ENCODE assay signal across 8 mouse cellular contexts in the genomic region with DNA sequence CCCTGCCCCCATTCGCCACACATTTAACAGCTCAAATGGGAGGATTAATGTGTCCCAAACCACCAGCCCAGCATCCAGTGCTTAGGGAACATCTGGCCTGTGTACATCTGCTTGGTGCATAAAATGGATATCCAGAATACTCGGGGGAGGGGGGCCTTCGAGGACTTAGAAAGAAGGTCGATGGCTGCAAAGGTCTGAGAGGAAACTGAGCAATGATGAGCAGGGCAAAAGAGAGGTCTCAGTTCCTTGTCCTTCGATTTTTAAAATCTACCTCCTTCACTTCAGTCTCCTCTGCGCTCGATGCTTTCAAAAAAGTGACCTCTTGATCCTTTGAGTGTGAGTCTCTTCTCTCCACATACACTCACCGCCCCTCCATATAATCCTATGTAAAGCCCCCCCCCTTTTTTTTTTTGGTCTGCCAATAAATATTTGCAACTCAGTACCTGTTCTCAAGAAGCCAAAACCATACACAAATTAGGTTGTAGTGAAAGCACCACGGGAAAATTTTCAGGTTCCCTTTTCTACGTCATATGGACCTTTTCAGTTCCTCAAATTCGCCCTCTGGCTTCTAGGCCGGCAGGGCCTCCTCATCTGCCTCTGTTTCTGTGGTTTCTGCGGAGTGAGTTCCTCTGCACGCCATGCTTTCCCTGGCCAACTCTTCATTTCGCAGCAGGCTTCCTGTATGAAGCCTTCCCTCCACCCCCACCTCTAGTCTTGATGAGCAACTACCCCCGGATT. TPM values are rescaled to one million over a fixed set of nuclear protein-coding genes. Genes with fewer than 3 reads are reported as not detected.
DNase-seq lines count a peak whose midpoint lies in the region; ATAC-seq and TF ChIP-seq lines count a peak whose summit lies in the region.
"Had no signal": no experiment of that assay in that cellular context is flagged by ENCODE, and none has a peak within 500 bp of the region (broad histone marks: within the 10 kb centered on the region; RNA-seq: fewer than 3 reads in every experiment).

No protein-coding gene starts in this region.

- H3K27me3 ChIP-seq in liver, embryonic 13.5 days = 0 out of 2 replicates have a peak, but pooled peaks cover 3% of the 10 kb centered on the region
- H3K27me3 ChIP-seq in neural tube, embryonic 13.5 days = no peaks in the 10 kb centered on the region

- TF ChIP-seq CTCF in left cerebral cortex, adult 2 months (IDR thresholded peaks at IDR 0.05) = no peak
- no peak for TF ChIP-seq CTCF in bone marrow macrophage, adult 2 months (IDR thresholded peaks at IDR 0.05; ENCODE audit: low read depth, low read length)

- WGBS in liver, embryonic 13.5 days (ENCODE audit: insufficient replicate concordance) = 17% methylated on average over 16 of the region's 16 CpGs
- 24% methylated on average over 16 of the region's 16 CpGs for WGBS in neural tube, embryonic 13.5 days

- H3K27ac ChIP-seq in left cerebral cortex, adult 2 months = peak overlapping the region; percentile 86
- H3K27ac ChIP-seq in bone marrow macrophage, adult 2 months (ENCODE audit: insufficient read depth, low read depth, low read length) = peak overlapping the region; percentile 100
- H3K27ac ChIP-seq in liver, embryonic 13.5 days = peak overlapping the region; percentile 87
- H3K27ac ChIP-seq in neural tube, embryonic 13.5 days (replicated peaks) = peak overlapping the region; percentile 91

- peaks cover 36% of the 10 kb centered on the region for H3K4me1 ChIP-seq in bone marrow macrophage, adult 2 months (ENCODE audit: control insufficient read depth, insufficient read depth, low read length)
- peaks cover 42% of the 10 kb centered on the region for H3K4me1 ChIP-seq in liver, embryonic 13.5 days (replicated peaks)
- peaks cover 27% of the 10 kb centered on the region for H3K4me1 ChIP-seq in neural tube, embryonic 13.5 days (replicated peaks)

- 0 out of 2 replicates have a peak, but pooled peaks have one; percentile 4 for TF ChIP-seq POLR2A in bone marrow macrophage, adult 2 months (IDR thresholded peaks at IDR 0.05; ENCODE audit: borderline replicate concordance, low read depth, low read length)

- no peak for DNase-seq in left cerebral cortex, adult 2 months (ENCODE audit: extremely low spot score in 1 of 2, low spot score in 2 of 2)
- no peak for DNase-seq in left cerebral cortex, adult 8-10 months (ENCODE audit: low spot score in 2 of 2)
- DNase-seq in liver, embryonic 13.5 days = no peak

- intact Hi-C loops in left cerebral cortex, adult 2 months (cut with DNase I) = no loop called here

- peaks cover 12% of the 10 kb centered on the region for H3K36me3 ChIP-seq in liver, embryonic 13.5 days
- peaks cover 14% of the 10 kb centered on the region for H3K36me3 ChIP-seq in neural tube, embryonic 13.5 days

- peak; percentile 76 for ATAC-seq in granulocyte monocyte progenitor cell, adult 5-6 weeks (replicated peaks; ENCODE audit: poor library complexity, severe bottlenecking)
- no peak; the same call in 1 of the 2 replicates for ATAC-seq in liver, embryonic 13.5 days (ENCODE audit: low read depth)
- ATAC-seq in neural tube, embryonic 13.5 days (ENCODE audit: low read depth) = no peak
- ATAC-seq in erythroid progenitor cell, adult 5-6 weeks (replicated peaks; ENCODE audit: low FRiP score, poor library complexity, severe bottlenecking) = no peak

- peak overlapping the region; percentile 78 for H3K9ac ChIP-seq in liver, embryonic 13.5 days
- H3K9ac ChIP-seq in neural tube, embryonic 13.5 days = peak overlapping the region; percentile 85

- H3K9me3 ChIP-seq in liver, embryonic 13.5 days (replicated peaks) = no peaks in the 10 kb centered on the region
- no peaks in the 10 kb centered on the region for H3K9me3 ChIP-seq in neural tube, embryonic 13.5 days

- peak overlapping the region; percentile 79 for H3K4me3 ChIP-seq in left cerebral cortex, adult 2 months
- peak overlapping the region; percentile 69 for H3K4me3 ChIP-seq in bone marrow macrophage, adult 2 months (ENCODE audit: insufficient read depth, low read length)
- peak overlapping the region; percentile 81 for H3K4me3 ChIP-seq in liver, embryonic 13.5 days (replicated peaks)
- peak overlapping the region; percentile 76 for H3K4me3 ChIP-seq in neural tube, embryonic 13.5 days

- H3K4me2 ChIP-seq in liver, embryonic 13.5 days = peak overlapping the region; percentile 85
- H3K4me2 ChIP-seq in neural tube, embryonic 13.5 days = peak overlapping the region; percentile 82

RNA-seq across cellular contexts. Expression of gene Cnpy3, which starts 0.8 kb away (rescaled TPM):
- total RNA-seq in left cerebral cortex, adult 2 months (2021) = 10 to 100 TPM; 65.1 to 68.1 TPM
- total RNA-seq in left cerebral cortex, adult 8-10 months (2022) = 10 to 100 TPM; 66.8 to 75.9 (median 71.0) TPM
- polyA plus RNA-seq in bone marrow macrophage, adult 2 months (2012; ENCODE audit: insufficient read depth, insufficient read length, missing spikeins) = 134 and 146 TPM in 2 replicates
- 68.6 and 80.8 TPM in 2 replicates for total RNA-seq in granulocyte monocyte progenitor cell, adult 5-6 weeks (2014; fragmentation: Nextera tagmentation)
- 100 and 121 TPM in 2 replicates for total RNA-seq in granulocyte monocyte progenitor cell, adult 5-6 weeks (2017)
- polyA plus RNA-seq in liver, embryonic 13.5 days (2015; fragmentation: Nextera tagmentation; extraction: Ambion mirVana) = 30.2 and 30.9 TPM in 2 replicates
- polyA plus RNA-seq in neural tube, embryonic 13.5 days (2015; fragmentation: Nextera tagmentation; extraction: Ambion mirVana) = 60.9 and 63.4 TPM in 2 replicates
- total RNA-seq in erythroid progenitor cell, adult 5-6 weeks (2015; ENCODE audit: low replicate concordance) = 3.4 and 3.6 TPM in 2 replicates
- 7.2 and 7.7 TPM in 2 replicates for total RNA-seq in erythroid progenitor cell, adult 5-6 weeks (2017; ENCODE audit: low replicate concordance)

RNA-seq across cellular contexts. Expression of gene Ptcra, which starts 12.3 kb away (rescaled TPM):
- under 1 TPM in 1 of 2 experiments, not detected in 1; 0.28 TPM for total RNA-seq in left cerebral cortex, adult 2 months (2021)
- total RNA-seq in left cerebral cortex, adult 8-10 months (2022) = under 1 TPM in 2 of 4 experiments, not detected in 2; 0.28 to 0.46 TPM
- polyA plus RNA-seq in bone marrow macrophage, adult 2 months (2012; ENCODE audit: insufficient read depth, insufficient read length, missing spikeins) = not detected in 2 replicates
- 1.3 TPM in 1 of 2 replicates, not detected in the other for total RNA-seq in granulocyte monocyte progenitor cell, adult 5-6 weeks (2014; fragmentation: Nextera tagmentation)
- not detected in 2 replicates for total RNA-seq in granulocyte monocyte progenitor cell, adult 5-6 weeks (2017)
- polyA plus RNA-seq in liver, embryonic 13.5 days (2015; fragmentation: Nextera tagmentation; extraction: Ambion mirVana) = 0.30 and 0.32 TPM in 2 replicates
- 0.39 TPM in 1 of 2 replicates, not detected in the other for polyA plus RNA-seq in neural tube, embryonic 13.5 days (2015; fragmentation: Nextera tagmentation; extraction: Ambion mirVana)
- total RNA-seq in erythroid progenitor cell, adult 5-6 weeks (2015; ENCODE audit: low replicate concordance) = not detected in 2 replicates
- not detected in 2 replicates for total RNA-seq in erythroid progenitor cell, adult 5-6 weeks (2017; ENCODE audit: low replicate concordance)
- total RNA-seq: heart, adult 18-20 months had no signal

RNA-seq across cellular contexts. Expression of gene 2310039H08Rik, which starts 21.2 kb away (rescaled TPM):
- total RNA-seq in left cerebral cortex, adult 2 months (2021) = 1 to 10 TPM; 6.3 to 6.5 TPM
- total RNA-seq in left cerebral cortex, adult 8-10 months (2022) = 1 to 10 TPM; 6.4 to 6.9 (median 6.7) TPM
- 6.1 and 7.2 TPM in 2 replicates for polyA plus RNA-seq in bone marrow macrophage, adult 2 months (2012; ENCODE audit: insufficient read depth, insufficient read length, missing spikeins)
- total RNA-seq in granulocyte monocyte progenitor cell, adult 5-6 weeks (2014; fragmentation: Nextera tagmentation) = 18.0 and 37.9 TPM in 2 replicates
- total RNA-seq in granulocyte monocyte progenitor cell, adult 5-6 weeks (2017) = 21.5 and 26.9 TPM in 2 replicates
- polyA plus RNA-seq in liver, embryonic 13.5 days (2015; fragmentation: Nextera tagmentation; extraction: Ambion mirVana) = 44.5 and 51.4 TPM in 2 replicates
- 47.3 and 56.2 TPM in 2 replicates for polyA plus RNA-seq in neural tube, embryonic 13.5 days (2015; fragmentation: Nextera tagmentation; extraction: Ambion mirVana)
- 7.2 and 15.1 TPM in 2 replicates for total RNA-seq in erythroid progenitor cell, adult 5-6 weeks (2015; ENCODE audit: low replicate concordance)
- total RNA-seq in erythroid progenitor cell, adult 5-6 weeks (2017; ENCODE audit: low replicate concordance) = 1.8 and 4.2 TPM in 2 replicates

RNA-seq across cellular contexts. Expression of gene Gnmt, which starts 22.3 kb away (rescaled TPM):
- 1 to 10 TPM in 1 of 2 experiments, under 1 TPM in 1; 0.70 to 2.1 TPM for total RNA-seq in left cerebral cortex, adult 2 months (2021)
- total RNA-seq in left cerebral cortex, adult 8-10 months (2022) = under 1 TPM in 3 of 4 experiments, not detected in 1; 0.43 to 0.74 (median 0.63) TPM
- 1.2 TPM in 1 of 2 replicates, not detected in the other for polyA plus RNA-seq in bone marrow macrophage, adult 2 months (2012; ENCODE audit: insufficient read depth, insufficient read length, missing spikeins)
- 1.1 TPM in 1 of 2 replicates, not detected in the other for total RNA-seq in granulocyte monocyte progenitor cell, adult 5-6 weeks (2014; fragmentation: Nextera tagmentation)
- 1.0 TPM in 1 of 2 replicates, not detected in the other for total RNA-seq in granulocyte monocyte progenitor cell, adult 5-6 weeks (2017)
- 11.0 and 11.7 TPM in 2 replicates for polyA plus RNA-seq in liver, embryonic 13.5 days (2015; fragmentation: Nextera tagmentation; extraction: Ambion mirVana)
- polyA plus RNA-seq in neural tube, embryonic 13.5 days (2015; fragmentation: Nextera tagmentation; extraction: Ambion mirVana) = 1.1 and 1.8 TPM in 2 replicates
- total RNA-seq in erythroid progenitor cell, adult 5-6 weeks (2015; ENCODE audit: low replicate concordance) = not detected in 2 replicates
- total RNA-seq in erythroid progenitor cell, adult 5-6 weeks (2017; ENCODE audit: low replicate concordance) = not detected in 2 replicates

RNA-seq across cellular contexts. Expression of gene Rpl7l1, which starts 31.2 kb away (rescaled TPM):
- 10 to 100 TPM; 36.7 to 51.5 TPM for total RNA-seq in left cerebral cortex, adult 2 months (2021)
- 10 to 100 TPM; 39.0 to 54.3 (median 41.4) TPM for total RNA-seq in left cerebral cortex, adult 8-10 months (2022)
- polyA plus RNA-seq in bone marrow macrophage, adult 2 months (2012; ENCODE audit: insufficient read depth, insufficient read length, missing spikeins) = 75.3 and 83.5 TPM in 2 replicates
- 77.5 and 102 TPM in 2 replicates for total RNA-seq in granulocyte monocyte progenitor cell, adult 5-6 weeks (2014; fragmentation: Nextera tagmentation)
- 153 and 206 TPM in 2 replicates for total RNA-seq in granulocyte monocyte progenitor cell, adult 5-6 weeks (2017)
- 108 and 131 TPM in 2 replicates for polyA plus RNA-seq in liver, embryonic 13.5 days (2015; fragmentation: Nextera tagmentation; extraction: Ambion mirVana)
- polyA plus RNA-seq in neural tube, embryonic 13.5 days (2015; fragmentation: Nextera tagmentation; extraction: Ambion mirVana) = 93.4 and 108 TPM in 2 replicates
- total RNA-seq in erythroid progenitor cell, adult 5-6 weeks (2015; ENCODE audit: low replicate concordance) = 29.9 and 35.6 TPM in 2 replicates
- total RNA-seq in erythroid progenitor cell, adult 5-6 weeks (2017; ENCODE audit: low replicate concordance) = 25.2 and 69.6 TPM in 2 replicates

Comparison
In these comparisons a context has a peak if more than half of its experiments do, and no peak if none do; other contexts are left out.
1. RNA of gene Cnpy3, which starts 0.8 kb away (total RNA-seq): 68.6 to 121 TPM in granulocyte monocyte progenitor cell, adult 5-6 weeks, 66.8 to 75.9 TPM in left cerebral cortex, adult 8-10 months and 65.1 to 68.1 TPM in left cerebral cortex, adult 2 months; 3.4 to 7.7 TPM in erythroid progenitor cell, adult 5-6 weeks; every median in the first group is over 4 times any median in the second.
2. Peak in every context shown above with its lines, with median percentiles within 50 percentile points of each other: H3K27ac ChIP-seq and H3K4me3 ChIP-seq.